Mouse (Mus musculus): ENCODE results near the gene Bend3.
A peak's percentile ranks its signal among the peaks of the same experiment; 100 is the strongest.

Gene Bend3

DNA sequence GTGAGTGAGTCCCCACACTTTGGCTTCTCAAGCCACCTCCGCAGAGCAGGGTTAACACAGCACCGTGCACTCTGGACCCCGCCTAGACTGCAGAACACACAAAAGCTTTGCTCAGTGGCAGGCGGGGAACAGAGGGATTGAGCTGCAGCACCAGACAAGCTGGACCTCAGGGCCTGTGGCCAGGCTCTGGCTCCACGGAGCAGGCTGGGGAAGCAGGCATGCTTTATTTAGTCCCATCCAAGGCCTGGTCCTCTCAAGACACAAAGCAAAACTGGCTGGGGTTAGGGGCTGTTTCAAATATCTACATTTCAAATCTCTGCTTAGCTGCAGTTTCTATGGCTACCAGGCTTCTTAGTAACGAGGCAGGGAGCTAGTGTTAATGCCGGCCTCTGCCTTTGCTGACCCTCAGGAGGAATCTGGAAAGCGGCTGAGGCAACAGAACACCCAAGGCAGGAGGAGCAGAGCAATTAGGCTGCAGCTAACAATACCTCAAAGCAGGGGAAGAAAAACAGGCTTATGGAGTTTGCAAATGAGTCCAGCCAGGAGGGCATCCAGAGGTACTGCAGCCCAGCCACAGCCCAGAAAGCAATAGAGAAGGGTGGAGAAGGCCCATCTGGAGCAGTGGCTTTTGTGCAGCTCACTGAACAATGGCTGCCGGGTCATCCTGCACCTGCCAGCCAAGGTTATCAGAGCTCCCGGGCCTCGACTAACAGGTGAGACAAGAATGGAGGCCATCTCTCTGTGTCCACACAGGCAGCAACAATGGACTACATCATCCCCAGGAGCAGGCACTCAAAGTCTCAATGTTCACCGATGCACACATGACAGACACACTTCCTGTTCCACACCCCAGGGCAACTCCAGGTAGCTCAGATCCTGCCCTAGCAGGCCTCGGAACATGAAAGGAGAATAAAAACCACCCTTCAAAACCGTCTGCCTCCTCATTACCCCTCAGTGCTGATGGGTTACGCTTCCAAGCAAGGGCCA is 48.9 kb downstream of the Bend3 start:
- peak in 1 of 2 experiments; percentile 30 for DNase-seq (ENCODE audit: low spot score in 2 of 2)

DNA sequence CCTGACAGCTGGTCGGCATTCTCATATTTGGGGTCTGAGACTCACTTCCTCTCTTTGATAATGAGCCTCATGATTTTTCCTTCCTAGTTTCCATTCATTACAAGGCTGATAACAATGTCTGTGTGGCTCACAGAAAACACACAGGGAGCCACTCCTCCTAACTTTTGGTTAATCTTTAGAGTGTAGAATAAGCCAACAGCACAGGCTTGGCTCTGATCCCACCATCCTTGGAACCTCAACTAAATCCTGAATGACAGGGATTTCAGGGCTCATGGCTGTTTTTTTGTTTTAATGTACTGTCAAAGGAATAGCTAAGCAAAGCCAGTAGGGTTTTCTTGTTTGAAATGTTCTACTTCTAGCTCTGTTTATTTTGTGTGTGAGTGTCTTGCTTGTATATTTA is 55.8 kb downstream of the Bend3 start:
- no peak for DNase-seq (ENCODE audit: low spot score in 2 of 2)

DNA sequence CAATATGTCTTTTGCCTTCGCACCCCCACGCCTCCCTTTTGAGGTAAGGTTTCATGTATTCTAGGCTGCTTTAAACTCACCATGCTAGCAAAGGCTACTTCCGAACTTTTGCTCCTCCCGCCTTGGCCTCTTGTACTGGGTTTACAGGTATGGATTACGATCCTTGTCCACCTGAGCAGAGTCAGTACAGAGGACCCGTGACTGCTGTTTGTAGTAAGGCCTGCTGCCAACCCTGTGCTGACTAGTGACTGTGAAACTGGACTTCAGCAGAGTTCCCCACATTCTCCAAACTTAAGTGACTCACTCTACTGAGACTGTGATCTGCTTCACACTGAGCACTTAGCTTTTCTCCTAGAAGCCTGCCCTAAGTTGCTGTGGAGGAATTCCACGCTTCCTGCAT is 59.0 kb downstream of the Bend3 start:
- no peak for DNase-seq (ENCODE audit: low spot score in 2 of 2)

DNA sequence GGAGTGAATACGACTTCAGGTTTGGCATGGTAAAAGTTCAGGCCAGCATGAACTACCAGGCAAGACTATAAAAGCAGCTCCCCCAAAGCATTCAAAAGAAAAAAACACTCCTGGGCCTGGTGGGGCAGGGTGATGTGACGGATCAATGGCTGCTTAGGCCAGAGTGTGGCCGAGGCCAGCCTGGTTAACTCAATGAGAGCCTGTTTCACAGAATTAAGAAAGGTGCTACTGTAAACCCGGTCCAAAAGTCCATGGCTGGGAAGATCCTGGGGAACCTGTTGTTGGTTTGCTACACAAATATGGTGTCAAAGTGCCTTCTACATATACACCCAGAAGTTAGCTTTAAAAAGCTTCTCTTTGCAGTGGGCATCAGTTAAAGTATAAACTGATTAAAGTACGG is 60.2 kb downstream of the Bend3 start:
- DNase-seq (ENCODE audit: low spot score in 2 of 2), result no peak

DNA sequence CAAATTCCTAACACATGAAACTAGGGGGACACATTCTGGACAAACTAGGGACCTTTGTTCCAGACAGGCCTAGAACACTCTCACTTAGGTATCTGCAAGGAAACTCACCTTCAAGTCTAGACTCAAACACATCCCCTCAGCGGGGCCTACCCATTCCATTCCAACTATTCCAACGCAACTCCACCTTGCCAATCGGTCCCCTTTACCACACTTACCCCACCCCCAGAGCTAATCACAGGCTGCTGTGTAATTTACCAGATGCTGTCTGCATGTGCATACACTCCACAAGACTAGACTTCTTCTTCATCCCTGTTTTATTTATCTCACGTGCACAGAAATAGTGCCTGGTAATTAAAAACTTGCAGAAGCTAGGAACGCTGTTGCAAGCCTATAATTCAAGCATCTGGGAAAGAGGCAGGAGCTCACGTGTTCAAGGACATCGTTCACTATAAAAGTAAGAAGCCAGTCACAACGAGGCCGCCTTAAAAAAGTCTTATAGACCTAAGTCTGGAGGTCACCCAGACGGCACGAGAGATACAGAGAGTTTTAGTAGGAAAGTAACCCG is 61.2 kb downstream of the Bend3 start:
- no peak for DNase-seq (ENCODE audit: low spot score in 2 of 2)

DNA sequence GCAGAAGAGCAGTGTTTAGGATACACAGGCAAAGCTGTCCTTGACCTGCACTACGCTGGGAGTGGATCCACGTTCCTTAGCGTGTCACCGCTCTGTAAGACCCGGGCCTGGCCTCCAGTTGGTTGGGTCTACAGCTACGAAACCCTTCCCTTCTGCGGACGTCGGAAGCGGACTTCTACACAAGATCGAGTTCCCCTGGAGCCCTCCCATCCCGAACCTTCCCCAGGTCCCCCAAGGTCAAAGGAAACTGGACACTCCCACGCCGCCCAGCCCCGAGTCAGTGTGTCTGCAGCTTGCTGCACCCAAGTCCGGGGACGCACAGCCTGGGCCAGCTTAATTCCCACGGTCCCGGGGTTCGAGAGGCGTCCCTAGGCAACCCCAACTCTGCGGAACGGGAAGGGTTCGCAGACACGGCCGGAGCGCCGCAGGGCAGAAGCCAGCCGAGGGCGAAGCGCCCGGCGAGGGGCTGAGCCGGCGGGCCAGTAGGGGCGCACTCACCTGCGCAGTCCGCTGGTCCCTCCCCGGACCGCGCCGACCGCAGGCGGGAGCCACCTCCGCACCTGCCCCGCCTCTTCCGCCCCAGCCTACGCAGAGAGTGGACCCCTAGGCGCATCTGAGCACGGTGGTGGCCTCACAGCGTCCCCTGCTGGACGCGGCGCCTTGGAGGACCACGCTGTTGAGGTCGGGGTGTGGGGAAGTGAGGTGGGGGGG is 62.0 kb downstream of the Bend3 start, which contains the start of gene 1700021F05Rik:
Gene 1700021F05Rik, minus strand, starts transcription at position 553 of the 711 bp plus-strand sequence.
- peak; percentile 93 to 95 for DNase-seq (ENCODE audit: low spot score in 2 of 2)

DNA sequence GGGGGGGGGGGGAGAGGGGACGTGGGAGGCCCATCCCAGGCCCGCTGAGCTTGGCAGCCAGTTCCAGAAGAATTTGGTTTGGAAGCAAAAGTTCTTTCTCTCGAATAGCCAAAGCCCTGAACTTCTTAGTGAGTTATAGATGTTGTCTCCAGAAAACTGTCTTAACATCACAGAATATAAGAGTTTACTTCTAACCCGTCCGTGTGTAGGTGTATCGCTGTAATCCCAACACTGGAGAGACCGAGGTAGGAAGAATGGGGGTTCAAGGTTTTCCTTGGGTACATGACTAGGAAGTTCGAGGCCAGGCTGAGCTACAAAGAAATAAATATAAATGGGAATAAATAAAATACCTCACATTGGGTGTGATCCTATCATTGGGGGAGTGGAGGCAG is 62.5 kb downstream of the Bend3 start:
- no peak for DNase-seq (ENCODE audit: low spot score in 2 of 2)

DNA sequence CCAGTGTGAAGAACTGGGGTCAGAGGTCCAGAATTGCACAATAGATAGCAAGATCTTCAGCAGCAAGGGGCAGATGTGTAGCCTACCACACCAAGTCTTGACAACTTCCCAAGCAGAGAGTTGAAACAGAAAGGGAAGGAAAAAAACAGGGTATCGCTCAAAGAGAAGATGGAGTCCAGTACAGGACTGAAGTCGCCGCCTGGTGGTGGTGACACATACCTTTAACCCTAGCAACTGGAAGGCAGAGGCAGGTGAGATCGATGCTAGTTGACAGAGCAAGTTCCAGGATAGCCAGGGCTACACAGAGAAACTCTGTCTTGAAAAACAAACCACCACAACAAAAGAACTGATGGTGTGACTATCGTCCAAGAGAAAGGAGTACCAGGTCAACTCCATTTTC is 70.8 kb downstream of the Bend3 start:
- no peak for DNase-seq (ENCODE audit: low spot score in 2 of 2)

DNA sequence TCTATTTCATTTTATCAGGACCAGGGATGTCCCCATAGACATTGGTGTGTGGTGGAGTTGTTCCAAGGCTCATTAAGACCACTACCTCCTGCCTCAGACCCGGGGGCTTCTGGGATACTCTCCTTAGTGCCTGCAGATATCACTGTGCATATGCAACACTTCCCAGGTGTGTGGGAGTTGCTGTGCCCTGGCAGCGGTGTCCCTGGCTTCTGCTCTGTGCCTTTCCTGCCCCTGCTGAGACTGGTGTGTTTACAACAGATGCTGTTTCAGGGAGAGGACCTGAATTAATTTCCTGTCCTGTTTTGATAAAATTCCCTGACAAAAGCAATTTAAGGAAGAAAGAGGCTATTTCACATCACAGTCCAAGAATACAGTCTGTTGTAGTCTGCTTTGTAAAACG is 72.3 kb downstream of the Bend3 start:
- DNase-seq (ENCODE audit: low spot score in 2 of 2), result no peak

DNA sequence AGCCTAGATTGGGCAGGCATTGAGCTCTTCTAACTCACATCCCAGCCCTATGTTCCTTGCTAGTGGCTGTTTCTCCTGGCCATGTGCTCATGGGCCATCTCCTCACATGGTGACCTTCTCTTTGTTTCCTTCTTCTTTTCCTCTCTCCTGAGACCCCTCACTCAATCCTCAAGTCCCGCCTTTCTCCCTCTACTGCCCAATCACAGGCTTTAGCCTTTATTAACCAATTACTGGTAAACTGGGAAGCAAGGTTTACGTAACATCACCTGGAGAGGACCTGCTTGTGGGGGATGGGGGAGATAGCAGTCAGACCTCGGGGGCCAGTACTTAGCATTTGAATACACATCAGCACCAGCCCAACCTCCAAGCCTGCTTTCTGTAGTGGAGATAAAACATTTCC is 72.8 kb downstream of the Bend3 start:
- no peak for DNase-seq (ENCODE audit: low spot score in 2 of 2)

DNA sequence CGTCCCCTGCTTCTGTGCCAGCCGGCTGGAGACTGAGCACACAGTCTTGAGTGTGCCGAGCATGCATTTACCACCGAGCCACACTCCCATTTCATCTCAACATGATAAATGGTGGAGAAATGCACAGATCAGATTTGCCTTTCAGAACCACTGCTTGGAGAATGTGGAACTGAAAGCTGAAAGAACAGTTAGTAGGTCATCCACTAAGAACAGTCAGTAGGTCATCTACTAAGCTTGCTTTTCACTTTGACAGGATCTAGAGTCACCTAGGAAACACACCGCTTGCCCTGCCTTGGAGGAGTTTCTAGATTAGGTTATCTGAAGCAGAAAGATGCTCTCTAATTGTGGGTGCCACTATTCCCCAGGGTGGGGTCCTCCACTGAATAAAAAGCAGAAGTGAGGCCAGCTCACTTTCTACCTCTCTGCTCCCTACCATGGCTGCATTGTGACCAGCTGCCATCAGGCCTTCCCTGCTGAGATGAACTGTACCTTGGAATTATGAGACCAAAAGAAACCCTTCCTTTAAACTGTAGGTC is 79.1 kb downstream of the Bend3 start:
- DNase-seq (ENCODE audit: low spot score in 2 of 2), result no peak

DNA sequence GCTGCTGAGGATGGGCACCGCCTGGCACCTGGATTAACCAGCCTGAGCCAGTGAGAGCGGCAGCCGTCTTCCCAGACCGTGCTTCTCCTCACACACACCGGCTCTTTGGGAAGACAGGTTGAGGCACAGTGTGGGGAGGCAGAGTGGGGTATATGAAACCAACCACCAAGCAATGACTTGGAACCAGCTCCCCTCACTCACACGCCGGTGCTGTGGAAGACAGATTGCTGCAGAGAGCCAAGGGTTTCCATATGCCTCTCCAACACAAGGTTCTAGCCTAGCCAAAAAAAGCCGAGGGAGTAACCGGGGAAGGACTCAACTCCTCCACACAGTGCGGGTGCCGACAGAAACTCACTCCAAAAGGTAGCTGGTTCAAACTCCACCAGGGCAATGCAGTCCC is 80.7 kb downstream of the Bend3 start:
- DNase-seq (ENCODE audit: low spot score in 2 of 2), result no peak

DNA sequence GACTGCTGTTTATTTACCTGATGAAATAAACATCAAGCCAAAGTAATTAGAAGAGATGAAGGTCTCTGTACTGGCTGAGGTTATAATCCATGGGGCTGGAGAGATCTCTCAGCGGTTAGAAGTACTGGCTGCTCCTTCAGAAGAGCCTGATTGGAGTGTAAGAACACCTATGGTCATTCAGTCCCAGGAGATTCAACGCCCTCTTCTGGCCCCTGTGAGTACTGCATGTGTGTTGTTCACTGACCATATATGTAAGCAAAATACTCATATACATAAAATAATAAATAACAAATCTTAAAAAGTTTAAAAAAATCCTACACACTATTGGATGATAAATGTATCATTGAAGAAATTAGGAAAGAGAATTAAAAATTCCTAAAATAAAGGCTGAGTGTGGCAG is 82.1 kb downstream of the Bend3 start:
- DNase-seq (ENCODE audit: low spot score in 2 of 2), result no peak

DNA sequence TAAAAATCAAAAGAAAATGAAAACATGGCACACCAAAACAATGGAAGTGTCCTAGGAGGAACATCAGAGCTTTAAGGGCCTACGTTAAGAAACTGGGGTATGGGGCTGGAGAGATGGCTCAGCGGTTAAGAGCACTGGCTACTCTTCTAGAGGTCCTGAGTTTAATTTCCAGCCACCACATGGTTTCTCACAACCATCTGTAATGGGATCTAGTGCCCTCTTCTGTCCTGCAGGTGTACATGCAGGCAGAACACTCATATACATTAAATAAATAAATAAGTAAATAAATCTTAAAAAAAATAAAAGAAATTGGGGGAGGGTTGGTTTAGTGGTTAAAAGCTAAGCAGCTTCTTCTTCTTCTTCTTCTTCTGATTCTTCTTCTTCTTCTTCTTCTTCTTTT is 82.7 kb downstream of the Bend3 start:
- no peak for DNase-seq (ENCODE audit: low spot score in 2 of 2)
